Mouse (Mus musculus): ENCODE measurements at regions not wholly inside any gene's neighbourhood (a gene's known extent, or its start where the extent isn't known, plus 50 kb on each side); places are given as distances from the start of the nearest gene placed in this dataset.

- peak; percentile 26 to 39 for DNase-seq
These were observed 137.9 kb upstream of the Zc3h12a start for GRCm38 (mm10) chr4:125265575-125265974.

GRCm38 (mm10) chr4:125265065-125265464 is 137.4 kb upstream of the Zc3h12a start:
- no peak for DNase-seq

DNA sequence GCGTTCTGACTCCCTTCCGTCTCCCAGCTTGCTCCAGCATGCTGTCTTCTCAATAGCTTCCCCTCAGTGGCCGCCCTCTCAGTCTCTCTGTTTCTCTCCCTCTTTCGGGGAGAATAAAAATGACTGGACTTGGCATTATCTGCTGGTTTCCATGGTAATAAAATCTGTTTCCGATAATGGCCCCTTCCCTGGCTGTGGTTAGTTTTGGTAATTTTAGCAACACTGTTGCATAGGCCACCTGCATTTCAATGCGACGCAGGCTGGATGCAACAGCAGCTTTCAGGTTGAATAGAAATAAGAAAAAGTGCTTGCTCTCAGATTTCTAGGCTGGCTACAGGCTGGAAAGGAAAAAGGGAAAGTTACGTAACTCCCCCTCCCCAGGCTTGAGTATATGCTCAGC is 133.9 kb upstream of the Zc3h12a start:
- DNase-seq: no peak

DNA sequence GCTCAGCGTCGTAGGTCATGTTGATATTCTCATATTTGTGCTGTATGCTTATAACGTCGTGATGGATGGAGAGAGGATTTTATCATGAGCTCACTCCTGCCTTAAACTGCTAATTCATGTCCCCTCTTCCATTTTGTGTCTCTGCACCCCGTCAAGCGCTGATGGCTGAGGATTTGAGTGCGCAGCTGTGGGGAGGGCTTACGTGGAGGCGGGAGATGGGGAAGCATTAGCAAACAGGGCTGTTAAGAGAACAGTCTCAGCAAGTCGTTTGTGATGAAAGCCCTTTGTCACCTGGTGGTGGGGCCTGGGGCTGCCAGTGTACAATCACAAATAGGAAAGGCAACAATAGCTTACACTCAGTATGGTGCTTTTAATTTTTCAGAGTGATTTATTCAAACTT is 131.7 kb upstream of the Zc3h12a start:
- no peak for DNase-seq

- peak in 1 of 2 experiments; percentile 2 for DNase-seq
These were observed 130.3 kb upstream of the Zc3h12a start for GRCm38 (mm10) chr4:125257916-125258315.

- no peak for DNase-seq
These were observed 125.5 kb upstream of the Zc3h12a start for GRCm38 (mm10) chr4:125253161-125253560.

DNA sequence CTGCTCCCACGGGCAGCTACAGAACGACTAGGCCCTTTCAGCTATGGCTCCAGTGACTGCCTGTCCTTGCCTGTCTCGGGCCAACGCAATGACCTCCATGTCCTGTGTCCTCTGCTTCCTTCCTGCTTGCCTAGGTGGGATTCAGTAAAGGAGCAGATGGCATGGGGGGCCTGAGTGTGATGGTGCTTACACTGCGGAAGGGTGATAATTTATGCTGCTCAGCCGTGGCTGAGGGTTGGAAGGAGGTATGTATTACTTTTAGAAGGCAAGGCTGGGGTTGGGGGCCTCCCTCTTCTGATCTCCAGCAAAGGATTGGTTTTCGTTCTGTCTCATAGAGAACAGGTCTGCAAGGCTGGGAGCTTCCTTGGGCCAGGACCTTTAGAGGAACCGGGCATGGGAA is 124.6 kb upstream of the Zc3h12a start:
- DNase-seq: no peak

- no peak for DNase-seq
These were observed 121.4 kb upstream of the Zc3h12a start for GRCm38 (mm10) chr4:125249061-125249460.

- DNase-seq: no peak
These were observed 118.5 kb upstream of the Zc3h12a start for GRCm38 (mm10) chr4:125246171-125246570.

DNA sequence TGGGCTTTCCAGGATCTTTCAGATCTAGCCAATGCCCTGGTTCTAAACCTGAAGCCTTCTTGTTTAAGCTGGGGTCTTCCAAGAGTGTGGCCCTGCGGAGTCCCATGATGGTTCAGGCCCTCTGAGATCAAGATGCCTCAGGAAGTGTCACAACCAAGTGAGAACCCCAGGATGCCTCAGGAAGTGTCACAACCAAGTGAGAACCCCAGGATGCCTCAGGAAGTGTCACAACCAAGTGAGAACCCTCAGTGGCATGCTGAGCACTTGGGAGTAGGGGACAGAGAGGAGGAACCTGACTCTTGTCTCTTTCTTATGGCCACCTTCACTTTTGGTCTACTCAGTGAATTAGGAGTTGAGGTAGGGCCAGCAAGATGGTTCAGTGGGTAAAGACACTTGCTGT is 114.9 kb upstream of the Zc3h12a start:
- no peak for DNase-seq

- DNase-seq: no peak
These were observed 114.1 kb upstream of the Zc3h12a start for GRCm38 (mm10) chr4:125241577-125242262.

DNA sequence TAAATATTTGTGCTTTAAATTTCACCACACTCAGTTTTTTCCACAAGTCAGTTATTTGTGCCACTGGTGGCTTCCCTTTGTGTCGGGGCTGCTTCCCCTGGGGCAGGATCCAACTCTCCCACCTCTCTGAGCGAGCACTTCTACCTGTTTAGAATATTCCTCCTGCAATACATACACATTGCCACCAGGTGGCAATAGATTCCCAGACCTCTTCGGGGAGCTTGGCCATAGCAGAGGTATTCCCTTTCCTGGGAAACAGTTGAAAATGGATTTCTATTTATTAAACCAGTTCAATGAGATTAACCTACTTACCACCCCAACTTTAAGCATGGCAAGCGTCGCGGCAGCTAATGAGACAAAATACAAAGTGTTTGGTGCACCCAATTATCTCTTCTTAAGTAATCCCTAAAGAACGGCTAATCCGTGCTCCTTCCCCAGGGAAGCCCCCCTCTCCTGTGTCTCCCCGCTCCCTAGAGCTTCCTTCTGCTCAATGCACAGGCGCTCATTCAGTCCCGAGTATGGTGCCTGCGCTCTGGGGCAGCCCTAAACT is 104.1 kb upstream of the Zc3h12a start:
- DNase-seq: peak in 1 of 2 experiments; percentile 17

DNA sequence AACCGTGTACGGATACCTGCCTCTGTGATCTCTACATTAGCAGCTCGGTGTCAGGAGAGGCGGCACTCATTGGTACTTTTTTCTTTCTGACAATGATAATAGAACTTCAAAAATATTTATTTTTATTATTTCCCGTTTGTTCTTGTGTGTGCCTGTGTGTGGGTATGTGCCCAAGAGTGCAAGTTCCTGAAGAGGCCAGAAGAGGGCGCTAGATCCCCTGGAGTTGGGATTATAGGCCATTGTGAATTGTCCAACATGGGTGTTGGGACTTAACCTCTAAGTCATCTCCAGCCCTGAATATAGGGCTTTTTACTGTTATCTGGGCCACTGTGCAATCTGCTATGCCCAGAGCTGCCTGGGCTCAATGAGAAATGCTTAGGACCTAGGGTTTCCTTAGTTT is 99.6 kb upstream of the Zc3h12a start:
- no peak for DNase-seq

GRCm38 (mm10) chr4:125222922-125223321 is 95.3 kb upstream of the Zc3h12a start:
- peak; percentile 18 to 21 for DNase-seq

GRCm38 (mm10) chr4:125220314-125220713 is 92.7 kb upstream of the Zc3h12a start:
- no peak for DNase-seq

GRCm38 (mm10) chr4:125219209-125219608 is 91.6 kb upstream of the Zc3h12a start:
- no peak for DNase-seq

GRCm38 (mm10) chr4:125214306-125214705 is 86.7 kb upstream of the Zc3h12a start:
- no peak for DNase-seq

DNA sequence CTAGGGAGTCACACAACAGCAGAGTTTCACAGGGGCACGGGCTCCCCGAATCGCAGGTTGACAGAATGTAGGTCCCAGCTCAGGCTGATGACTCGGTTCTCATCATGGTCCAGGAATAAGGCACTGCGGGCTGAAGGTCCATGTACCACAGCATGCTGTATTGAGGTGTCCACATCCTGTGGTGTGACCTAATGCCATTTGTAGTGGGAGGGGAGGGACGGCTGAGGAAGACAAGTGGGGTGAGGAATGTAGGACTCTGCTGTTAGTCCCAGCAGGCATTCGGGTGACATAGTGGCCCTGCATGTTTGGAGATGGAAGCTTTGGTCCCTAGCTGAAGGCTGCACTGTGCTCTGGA is 84.5 kb upstream of the Zc3h12a start:
- DNase-seq: no peak

DNA sequence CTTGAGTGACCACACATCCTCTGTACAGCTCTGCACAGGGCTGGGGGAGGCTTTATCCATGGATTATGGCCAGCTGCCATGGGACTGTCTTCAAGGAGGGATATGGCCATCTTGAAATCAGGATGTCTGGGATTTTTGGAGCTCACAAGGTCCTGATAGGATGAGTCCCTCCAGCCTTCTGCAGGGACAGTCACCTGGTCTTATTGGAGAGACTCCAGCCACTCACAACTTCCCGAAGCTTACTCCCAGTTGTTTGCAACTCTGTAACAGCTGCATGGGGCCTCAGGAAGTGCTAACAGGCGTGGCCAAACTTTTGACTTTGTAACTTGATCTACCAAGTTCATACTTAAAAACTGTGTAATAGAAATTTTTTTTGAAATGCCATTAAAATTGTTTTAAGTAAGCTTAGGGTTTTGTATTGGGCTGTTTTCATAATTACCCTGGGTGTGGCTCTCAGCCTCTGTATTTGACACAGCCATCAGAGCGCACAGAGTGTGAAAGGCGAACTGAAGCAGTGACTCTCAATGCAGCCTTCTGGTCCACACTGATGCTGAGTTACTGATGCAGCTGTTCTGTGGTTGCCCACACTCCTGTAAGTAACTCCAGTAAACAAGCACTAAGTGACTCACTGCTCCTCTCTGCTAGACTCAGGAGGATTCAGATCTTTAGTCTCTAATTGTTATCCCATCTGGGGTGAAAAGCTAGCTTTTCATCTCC is 84.0 kb upstream of the Zc3h12a start:
- DNase-seq: no peak

DNA sequence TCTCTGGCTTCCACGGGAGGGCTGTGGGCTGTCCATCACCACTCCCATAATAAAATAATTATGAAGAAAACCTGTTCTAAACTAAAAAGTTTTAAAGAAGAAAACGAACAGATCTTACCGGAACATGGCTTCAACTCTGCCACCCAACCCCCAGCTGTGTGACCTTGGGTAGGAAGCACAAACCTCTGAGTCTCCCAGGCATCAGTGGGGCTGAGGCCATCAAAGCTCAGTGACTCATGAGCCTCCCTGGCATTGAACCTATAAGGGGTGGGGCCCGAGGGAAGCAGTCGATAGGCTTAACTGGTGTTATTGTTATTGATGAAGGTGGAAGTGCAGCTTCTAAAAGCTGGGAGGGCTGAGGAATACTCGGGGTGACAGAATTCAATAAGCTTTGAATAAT is 83.1 kb upstream of the Zc3h12a start:
- DNase-seq: no peak

DNA sequence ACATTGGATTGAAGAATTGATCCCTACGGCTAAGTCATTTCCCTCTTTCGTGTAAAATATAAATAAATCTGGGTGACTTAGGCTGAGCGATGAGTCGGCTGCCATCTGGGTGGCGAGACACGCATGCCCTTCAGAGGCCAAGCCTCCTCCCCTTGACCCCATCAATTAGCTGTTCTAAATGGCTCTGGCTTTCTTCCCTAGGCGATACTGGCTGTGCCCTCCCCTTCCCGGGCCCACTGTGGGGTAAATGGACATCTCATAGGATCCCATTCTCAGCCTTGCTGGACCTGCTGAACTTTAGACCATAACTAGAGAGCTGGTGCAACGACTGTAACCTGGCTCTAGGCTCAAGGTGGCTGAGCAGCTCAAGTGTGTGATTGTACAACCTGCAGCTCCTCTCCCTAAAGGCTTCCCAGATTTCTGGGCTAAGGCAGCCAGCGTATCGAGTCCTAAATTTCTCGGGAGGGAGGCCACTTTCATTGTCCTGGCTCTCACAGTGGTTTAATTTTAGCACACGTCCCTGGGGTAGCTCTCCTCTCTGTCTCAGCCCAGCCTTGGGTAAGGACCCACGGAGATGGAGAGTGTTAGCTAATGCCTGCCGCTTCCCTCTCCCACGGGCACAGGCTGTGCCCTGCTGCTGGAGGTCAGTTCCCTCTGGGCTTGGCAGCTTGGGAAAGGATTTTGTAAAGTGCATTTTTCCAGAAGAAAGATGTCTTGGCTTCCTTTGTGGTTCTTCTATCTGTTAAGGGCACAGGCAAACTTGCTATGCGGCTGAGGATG is 80.7 kb upstream of the Zc3h12a start:
- no peak for DNase-seq

GRCm38 (mm10) chr4:125203521-125203920 is 75.9 kb upstream of the Zc3h12a start:
- DNase-seq: no peak

DNA sequence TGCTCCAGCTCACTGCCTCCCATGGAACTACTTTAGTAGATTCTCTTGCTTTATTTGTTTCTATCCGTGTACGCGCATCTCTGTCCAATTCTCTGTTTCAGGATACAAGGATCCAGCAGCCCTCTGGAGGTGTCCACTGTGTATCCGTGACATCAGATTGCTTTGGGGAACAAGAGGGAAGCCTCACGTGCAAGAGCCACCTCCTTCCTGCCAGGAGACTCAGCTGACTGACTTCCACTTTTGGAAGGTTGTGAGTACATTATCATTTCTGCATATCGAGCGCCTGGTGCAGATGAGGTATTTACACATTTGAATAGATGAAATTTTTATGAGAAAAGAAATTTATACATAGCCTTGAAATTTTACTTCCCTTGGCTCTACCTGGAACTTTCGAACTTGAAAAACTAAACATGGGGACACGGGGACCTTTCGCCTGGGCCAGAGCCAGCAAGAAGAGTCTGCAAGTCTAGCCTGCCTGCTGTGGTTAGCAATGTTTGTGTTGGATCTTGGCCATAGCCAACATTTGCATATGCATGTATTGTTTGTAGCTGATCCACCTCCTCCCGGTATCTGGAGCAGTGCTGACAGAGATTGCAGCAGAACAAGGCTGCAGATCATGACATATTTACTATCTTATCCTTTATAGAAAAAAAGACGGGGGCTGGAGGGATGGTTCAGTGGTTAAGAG is 74.1 kb upstream of the Zc3h12a start:
- no peak for DNase-seq

All from cerebellum, postnatal 36 days (tissue).